Mouse (Mus musculus) cerebellum, postnatal 14 days (tissue): ENCODE results near the gene Arpc4.
A peak's percentile ranks its signal among the peaks of the same experiment; 100 is the strongest.
"Not testable (repeated sequence)": the region's sequence is repeated elsewhere in the genome, so short reads cannot be mapped to it uniquely, and the experiment has no call there.

Experiments
- DNase-seq, 2 experiments: peaks; one replicate each; pipeline ENCODE4 v3.0.0; 2021; ENCODE audit warnings: mixed read lengths in 2 of 2

Arpc4 gene

GRCm38 (mm10) chr6:113377496-113378385 lies at the start of gene Arpc4, which contains the start of gene Tada3:
Gene Arpc4 (plus strand): TSS chr6:113378115.
Gene Tada3 (minus strand): TSS chr6:113377883.
- DNase-seq = peak; percentile 93 to 94

GRCm38 (mm10) chr6:113329396-113329795 lies 48.5 kb upstream of the Arpc4 start:
- DNase-seq = no peak

GRCm38 (mm10) chr6:113330547-113330946 lies 47.4 kb upstream of the Arpc4 start:
- no peak for DNase-seq

GRCm38 (mm10) chr6:113331721-113332120 lies 46.2 kb upstream of the Arpc4 start:
- DNase-seq = no peak

- DNase-seq = not testable (repeated sequence)
Measured at GRCm38 (mm10) chr6:113332734-113333133, 45.2 kb upstream of the Arpc4 start.

- DNase-seq = peak; percentile 45 to 67
Measured at GRCm38 (mm10) chr6:113333137-113333950, 44.6 kb upstream of the Arpc4 start.

GRCm38 (mm10) chr6:113334216-113334615 lies 43.7 kb upstream of the Arpc4 start:
- no peak for DNase-seq

GRCm38 (mm10) chr6:113336852-113337620 lies 40.9 kb upstream of the Arpc4 start:
- DNase-seq = no peak

GRCm38 (mm10) chr6:113341574-113341973 lies 36.3 kb upstream of the Arpc4 start:
- no peak for DNase-seq

- DNase-seq = no peak
Measured at GRCm38 (mm10) chr6:113342297-113342696, 35.6 kb upstream of the Arpc4 start.

GRCm38 (mm10) chr6:113343177-113344092 lies 34.5 kb upstream of the Arpc4 start, which contains the start of gene Camk1:
Gene Camk1 (minus strand): TSS chr6:113343984.
- peak; percentile 62 to 75 for DNase-seq

- DNase-seq = peak; percentile 56 to 75
Measured at GRCm38 (mm10) chr6:113344321-113344720, 33.6 kb upstream of the Arpc4 start.

- DNase-seq = no peak
Measured at GRCm38 (mm10) chr6:113346897-113347296, 31.0 kb upstream of the Arpc4 start.

GRCm38 (mm10) chr6:113350538-113350937 lies 27.4 kb upstream of the Arpc4 start:
- DNase-seq = no peak

- no peak for DNase-seq
Measured at GRCm38 (mm10) chr6:113351161-113351560, 26.8 kb upstream of the Arpc4 start.

- DNase-seq = no peak
Measured at GRCm38 (mm10) chr6:113351653-113352052, 26.3 kb upstream of the Arpc4 start.

GRCm38 (mm10) chr6:113352820-113353219 lies 25.1 kb upstream of the Arpc4 start:
- DNase-seq = no peak

- DNase-seq = no peak
Measured at GRCm38 (mm10) chr6:113353696-113354095, 24.2 kb upstream of the Arpc4 start.

GRCm38 (mm10) chr6:113361476-113361875 lies 16.4 kb upstream of the Arpc4 start:
- DNase-seq = no peak

- DNase-seq = no peak
Measured at GRCm38 (mm10) chr6:113362241-113362640, 15.7 kb upstream of the Arpc4 start.

- no peak for DNase-seq
Measured at GRCm38 (mm10) chr6:113364518-113365135, 13.3 kb upstream of the Arpc4 start.
